Mouse (Mus musculus) CH12.LX (cell line): Measurements from ENCODE around the gene Kxd1. TPM values are rescaled to one million over a fixed set of nuclear protein-coding genes. Genes with fewer than 3 reads are reported as not detected.

ENCODE experiments used
- DNase-seq: peaks from one replicate; pipeline ENCODE4 v3.0.0-alpha.2; 2013; ENCODE audit errors: extremely low read depth
- H3K27ac ChIP-seq: 2 replicates; pipeline ENCODE4 v1.5.1; 2012; ENCODE audit warnings: low read depth, mild to moderate bottlenecking, control low read depth, moderate library complexity; ENCODE audit not compliant: insufficient read depth
- H3K27me3 ChIP-seq: replicated peaks from 2 replicates; pipeline ENCODE3; 2012; ENCODE audit warnings: inconsistent platforms
- H3K36me3 ChIP-seq, 2 experiments: replicated peaks in 1 of 2; 2 replicates each; pipeline versions ENCODE3 to v1.6.1; 2012; ENCODE audit warnings: inconsistent platforms in 1 of 2, low read length in 1 of 2, mild to moderate bottlenecking in 1 of 2, mixed read lengths in 1 of 2, moderate library complexity in 1 of 2; ENCODE audit not compliant: control insufficient read depth in 1 of 2, insufficient read depth in 1 of 2
- H3K4me1 ChIP-seq, 2 experiments: 2 replicates each; pipeline ENCODE4 v1.6.1; 2012; ENCODE audit warnings: inconsistent platforms in 1 of 2, moderate library complexity in 1 of 2; ENCODE audit not compliant: insufficient read depth in 2 of 2, control insufficient read depth in 1 of 2
- H3K4me2 ChIP-seq: 2 replicates; pipeline ENCODE4 v1.6.1; 2012; ENCODE audit warnings: low read depth, mild to moderate bottlenecking, control low read depth; ENCODE audit not compliant: poor library complexity, insufficient read depth, severe bottlenecking
- H3K4me3 ChIP-seq, 3 experiments: fragments of 150-350 bp in 1 of 3; sonication (generic) in 1 of 3; replicated peaks in 1 of 3; 2 replicates each; pipeline versions ENCODE3 to v1.5.1; 2011 to 2012; ENCODE audit warnings: low read depth in 2 of 3, low read length in 2 of 3, mild to moderate bottlenecking in 2 of 3, moderate library complexity in 2 of 3, control low read depth in 1 of 3, improper control_type of control experiment in 1 of 3, inconsistent platforms in 1 of 3, mixed read lengths in 1 of 3; ENCODE audit not compliant: poor library complexity in 1 of 3
- H3K79me2 ChIP-seq: replicated peaks from 2 replicates; pipeline ENCODE4 v1.6.1; 2012; ENCODE audit warnings: mild to moderate bottlenecking, moderate library complexity; ENCODE audit not compliant: control insufficient read depth, poor library complexity, insufficient read depth, severe bottlenecking; ENCODE audit errors: extremely low read depth
- H3K9ac ChIP-seq: 2 replicates; pipeline ENCODE4 v1.6.1; 2012; ENCODE audit warnings: low read depth, mild to moderate bottlenecking, control low read depth, moderate library complexity; ENCODE audit not compliant: insufficient read depth
- H3K9me3 ChIP-seq: replicated peaks from 2 replicates; pipeline ENCODE3; 2012; ENCODE audit warnings: low read length, inconsistent platforms, mixed read lengths
- BHLHE40 ChIP-seq: IDR thresholded peaks from 2 replicates; pipeline ENCODE4 v1.6.1; 2011; ENCODE audit warnings: mild to moderate bottlenecking, low read depth, low read length, improper control_type of control experiment
- CHD1 ChIP-seq: IDR thresholded peaks from 2 replicates; pipeline ENCODE4 v1.6.1; 2012; ENCODE audit warnings: low read depth, low read length, improper control_type of control experiment, inconsistent platforms
- CHD2 ChIP-seq: IDR thresholded peaks from 2 replicates; pipeline ENCODE4 v1.6.1; 2011; ENCODE audit warnings: low read length, improper control_type of control experiment
- CTCF ChIP-seq, 2 experiments: IDR thresholded peaks in 1 of 2; conservative IDR thresholded peaks in 1 of 2; 2 replicates each; pipeline ENCODE4 v1.5.1; 2011 to 2012; ENCODE audit warnings: low read depth in 2 of 2, low read length in 2 of 2, improper control_type of control experiment in 1 of 2, inconsistent platforms in 1 of 2, mild to moderate bottlenecking in 1 of 2, moderate library complexity in 1 of 2
- E2F4 ChIP-seq: IDR thresholded peaks from 2 replicates; pipeline ENCODE4 v1.6.1; 2011; ENCODE audit warnings: low read depth, low read length, improper control_type of control experiment; ENCODE audit not compliant: insufficient replicate concordance
- ELF1 ChIP-seq: IDR thresholded peaks from 2 replicates; pipeline ENCODE4 v1.6.1; 2014; ENCODE audit warnings: low read depth, mild to moderate bottlenecking, inconsistent platforms, low read length, improper control_type of control experiment
- ETS1 ChIP-seq: conservative IDR thresholded peaks from 2 replicates; pipeline ENCODE4 v1.6.1; 2012; ENCODE audit warnings: low read depth, mild to moderate bottlenecking, inconsistent platforms, low read length, improper control_type of control experiment, moderate library complexity
- HCFC1 ChIP-seq: IDR thresholded peaks from 2 replicates; pipeline ENCODE4 v1.6.1; 2012; ENCODE audit warnings: low read depth, mild to moderate bottlenecking, inconsistent platforms, low read length, improper control_type of control experiment
- IRF4 ChIP-seq: IDR thresholded peaks from 2 replicates; pipeline ENCODE4 v1.6.1; 2014; ENCODE audit warnings: low read depth, mild to moderate bottlenecking, inconsistent platforms, low read length, improper control_type of control experiment
- JUND ChIP-seq: conservative IDR thresholded peaks from 2 replicates; pipeline ENCODE4 v1.6.1; 2011; ENCODE audit warnings: low read depth, low read length, improper control_type of control experiment
- KAT2A ChIP-seq: IDR thresholded peaks from 2 replicates; pipeline ENCODE4 v1.6.1; 2012; ENCODE audit warnings: low read length, improper control_type of control experiment, inconsistent platforms; ENCODE audit not compliant: insufficient replicate concordance
- MAFK ChIP-seq: IDR thresholded peaks from 2 replicates; pipeline ENCODE4 v1.6.1; 2011; ENCODE audit warnings: low read length, improper control_type of control experiment; ENCODE audit not compliant: insufficient replicate concordance
- MAX ChIP-seq: IDR thresholded peaks from 2 replicates; pipeline ENCODE4 v1.6.1; 2011; ENCODE audit warnings: low read length, improper control_type of control experiment
- NRF1 ChIP-seq: IDR thresholded peaks from 2 replicates; pipeline ENCODE4 v1.6.1; 2014; ENCODE audit warnings: low read depth, mild to moderate bottlenecking, inconsistent platforms, low read length, improper control_type of control experiment, moderate library complexity
- TBP ChIP-seq: conservative IDR thresholded peaks from 2 replicates; pipeline ENCODE4 v1.6.1; 2011; ENCODE audit warnings: low read depth, low read length, improper control_type of control experiment
- TCF12 ChIP-seq: IDR thresholded peaks from 2 replicates; pipeline ENCODE4 v1.6.1; 2014; ENCODE audit warnings: low read depth, mild to moderate bottlenecking, inconsistent platforms, low read length, improper control_type of control experiment
- ZC3H11A ChIP-seq: IDR thresholded peaks from 2 replicates; pipeline ENCODE4 v1.6.1; 2012; ENCODE audit warnings: low read depth, mild to moderate bottlenecking, inconsistent platforms, low read length, improper control_type of control experiment
- ZMIZ1 ChIP-seq: IDR thresholded peaks from 2 replicates; pipeline ENCODE4 v1.6.1; 2012; ENCODE audit warnings: low read depth, mild to moderate bottlenecking, inconsistent platforms, low read length, improper control_type of control experiment
- dilution Hi-C: fragments of 300-500 bp; cut with MboI; formaldehyde crosslinking; loops from 2 replicates; pipeline ENCODE4 v1.14.3; 2020; ENCODE audit warnings: low sequenced_read_pairs; ENCODE audit not compliant: extremely low pct_unique_long_range_greater_than_20kb, extremely low pct_ligation_motif_present
- in situ Hi-C: fragments of 300-500 bp; cut with MboI; formaldehyde crosslinking; loops from 3 replicates; pipeline ENCODE4 v1.14.3; 2019; ENCODE audit warnings: low sequenced_read_pairs, low pct_ligation_motif_present, low pct_unique_long_range_greater_than_20kb, mixed read lengths
- polyA plus RNA-seq: library from polyadenylated mRNA; unstranded; fragments of >175 nt; gene quantifications from 2 replicates; pipeline ENCODE4 v1.2.1, GENCODE M21; 2012; ENCODE audit warnings: low read depth; ENCODE audit not compliant: insufficient read length
- total RNA-seq, 2 experiments: library from RNA; depleted of rRNA; stranded (reverse); fragments of 300-350 nt in 1 of 2; fragments of >200 nt in 1 of 2; gene quantifications; 2 replicates each; pipeline ENCODE4 v1.2.3; 2012 to 2014

Kxd1 gene
- total and polyA plus RNA-seq, 3 experiments = 56.6 to 68.0 (median 63.4) TPM

GRCm38 (mm10) chr8:70561809-70562535, 34.2 kb upstream of the Kxd1 start:
- Histone ChIP-seq H3K9ac (no peak overlapping the region), H3K27me3 (no peaks in the 10 kb centered on the region), H3K9me3 (no peaks in the 10 kb centered on the region), H3K27ac (no peak overlapping the region), H3K4me2 (no peak overlapping the region), H3K36me3 (peaks cover 0 to 67% of the 10 kb centered on the region in 2 experiments), H3K4me3 (no peak overlapping the region), H3K4me1 (peaks cover 3 to 57% of the 10 kb centered on the region in 2 experiments; a peak in 2 of 4 replicates), H3K79me2 (no peaks in the 10 kb centered on the region)
- DNase-seq = no peak
- TF ChIP-seq CHD2 (no peak), CHD1 (no peak), TCF12 (no peak), BHLHE40 (no peak), HCFC1 (no peak), MAFK (no peak)
- in situ Hi-C loops (no loop called here), dilution Hi-C loops (no loop called here)

DNA sequence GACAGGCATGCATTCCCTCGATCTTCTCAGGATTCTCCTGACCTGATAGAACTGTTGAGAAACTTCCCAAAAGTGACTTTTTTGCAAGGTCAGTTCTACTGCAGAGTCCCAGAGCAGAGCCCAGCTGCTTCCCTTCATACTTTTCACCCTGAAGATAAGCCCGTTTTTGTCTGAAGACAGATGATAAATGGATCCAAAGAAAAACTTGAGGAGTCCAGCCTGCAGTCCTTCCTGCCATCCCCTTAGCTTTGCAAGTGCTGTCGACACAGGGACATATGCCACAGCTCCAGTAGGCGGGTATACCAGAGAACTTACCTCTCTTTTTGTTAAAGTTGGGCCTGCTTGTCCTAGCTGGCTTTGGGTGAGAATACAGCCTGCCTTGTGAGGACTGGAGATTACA, 33.6 kb upstream of the Kxd1 start:
- no peaks in the 10 kb centered on the region for H3K9me3 ChIP-seq
- H3K4me3 ChIP-seq = no peak overlapping the region
- H3K4me1 ChIP-seq = peaks cover 3 to 57% of the 10 kb centered on the region in 2 experiments; a peak in 2 of 4 replicates
- peaks cover 0 to 66% of the 10 kb centered on the region in 2 experiments for H3K36me3 ChIP-seq
- H3K27ac ChIP-seq = no peak overlapping the region
- no peak for DNase-seq
- no peak overlapping the region for H3K9ac ChIP-seq
- no peak overlapping the region for H3K4me2 ChIP-seq
- no peak for TF ChIP-seq CHD1
- TF ChIP-seq E2F4 = no peak
- no peak for TF ChIP-seq CTCF (conservative IDR thresholded peaks at IDR 0.05 in 1 of 2, IDR thresholded peaks at IDR 0.05 in 1 of 2; ENCODE audit: low read depth in 2 of 2, low read length in 2 of 2)
- no peak for TF ChIP-seq ELF1
- no peak for TF ChIP-seq IRF4
- TF ChIP-seq MAX = no peak
- TF ChIP-seq ZC3H11A = no peak
- no peak for TF ChIP-seq TBP
- TF ChIP-seq JUND = no peak
- no peak for TF ChIP-seq CHD2
- TF ChIP-seq ZMIZ1 = no peak
- TF ChIP-seq KAT2A = no peak
- no peak for TF ChIP-seq ETS1
- TF ChIP-seq NRF1 = no peak
- H3K27me3 ChIP-seq = no peaks in the 10 kb centered on the region
- no peaks in the 10 kb centered on the region for H3K79me2 ChIP-seq
- dilution Hi-C loops (no loop called here), in situ Hi-C loops (no loop called here)
